Mouse (Mus musculus): ENCODE data around the gene Cfap299. TPM values are rescaled to one million over a fixed set of nuclear protein-coding genes. Genes with fewer than 3 reads are reported as not detected.

Cfap299 gene
- total and polyA plus RNA-seq, 3 experiments = not detected

GRCm38 (mm10) chr5:98552395-98552794, 223.3 kb downstream of the Cfap299 start, which contains the start of gene Gm11111:
TSS of gene Gm11111 (plus strand) at chr5:98552695.
- no peak within 1 kb of the TSS for H3K4me3 ChIP-seq (replicated peaks in 1 of 3; ENCODE audit: low read depth in 2 of 3, low read length in 2 of 3, poor library complexity in 1 of 3)
- dilution Hi-C loops (cut with MboI; ENCODE audit: extremely low pct_ligation_motif_present, extremely low pct_unique_long_range_greater_than_20kb, low sequenced_read_pairs) = no loop called here
- H3K9me3 ChIP-seq (replicated peaks; ENCODE audit: low read length) = no peaks in the 10 kb centered on the region
- no peaks in the 10 kb centered on the region for H3K36me3 ChIP-seq (replicated peaks in 1 of 2; ENCODE audit: control insufficient read depth in 1 of 2, insufficient read depth in 1 of 2, low read length in 1 of 2)
- H3K4me2 ChIP-seq (ENCODE audit: insufficient read depth, low read depth, poor library complexity, severe bottlenecking) = no peak within 1 kb of the TSS
- DNase-seq (ENCODE audit: extremely low read depth) = no peak
- no peaks in the 10 kb centered on the region for H3K79me2 ChIP-seq (replicated peaks; ENCODE audit: control insufficient read depth, extremely low read depth, insufficient read depth, poor library complexity, severe bottlenecking)
- H3K27me3 ChIP-seq (replicated peaks) = no peaks in the 10 kb centered on the region
- peaks cover 7 to 48% of the 10 kb centered on the region in 2 experiments for H3K4me1 ChIP-seq (ENCODE audit: control insufficient read depth in 1 of 2, insufficient read depth in 2 of 2)
- no peak within 1 kb of the TSS for H3K9ac ChIP-seq (ENCODE audit: insufficient read depth, low read depth)
- H3K27ac ChIP-seq (ENCODE audit: insufficient read depth, low read depth) = no peak within 1 kb of the TSS
- TF ChIP-seq KAT2A (IDR thresholded peaks at IDR 0.05; ENCODE audit: insufficient replicate concordance, low read length) (no peak), USF2 (conservative IDR thresholded peaks at IDR 0.05; ENCODE audit: low read depth, low read length) (no peak), ZKSCAN1 (IDR thresholded peaks at IDR 0.05; ENCODE audit: borderline replicate concordance, low read depth, low read length) (no peak), POLR2A (IDR thresholded peaks at IDR 0.05; ENCODE audit: low read depth, low read length) (no peak), UBTF (IDR thresholded peaks at IDR 0.05; ENCODE audit: low read depth, low read length) (no peak), GABPA (IDR thresholded peaks at IDR 0.05; ENCODE audit: insufficient replicate concordance, low read depth, low read length) (no peak), USF1 (IDR thresholded peaks at IDR 0.05; ENCODE audit: low read depth, low read length) (no peak), NRF1 (IDR thresholded peaks at IDR 0.05; ENCODE audit: low read depth, low read length) (no peak), HCFC1 (IDR thresholded peaks at IDR 0.05; ENCODE audit: low read depth, low read length) (no peak), IRF4 (IDR thresholded peaks at IDR 0.05; ENCODE audit: low read depth, low read length) (no peak), ZNF384 (IDR thresholded peaks at IDR 0.05; ENCODE audit: low read depth, low read length) (no peak), MEF2A (IDR thresholded peaks at IDR 0.05; ENCODE audit: borderline replicate concordance, low read depth, low read length) (no peak), MXI1 (IDR thresholded peaks at IDR 0.05; ENCODE audit: low read depth, low read length) (no peak), PAX5 (IDR thresholded peaks at IDR 0.05; ENCODE audit: low read length) (no peak), EP300 (IDR thresholded peaks at IDR 0.05; ENCODE audit: low read length) (no peak)
- in situ Hi-C loops (cut with MboI; ENCODE audit: low pct_ligation_motif_present, low pct_unique_long_range_greater_than_20kb, low sequenced_read_pairs) = no loop called here

GRCm38 (mm10) chr5:98552811-98553601, 223.9 kb downstream of the Cfap299 start:
- Histone ChIP-seq H3K4me3 (replicated peaks in 1 of 3; ENCODE audit: low read depth in 2 of 3, low read length in 2 of 3, poor library complexity in 1 of 3) (no peak overlapping the region), H3K36me3 (replicated peaks in 1 of 2; ENCODE audit: control insufficient read depth in 1 of 2, insufficient read depth in 1 of 2, low read length in 1 of 2) (no peaks in the 10 kb centered on the region), H3K9ac (ENCODE audit: insufficient read depth, low read depth) (no peak overlapping the region), H3K9me3 (replicated peaks; ENCODE audit: low read length) (no peaks in the 10 kb centered on the region), H3K4me2 (ENCODE audit: insufficient read depth, low read depth, poor library complexity, severe bottlenecking) (no peak overlapping the region), H3K27me3 (replicated peaks) (no peaks in the 10 kb centered on the region), H3K27ac (ENCODE audit: insufficient read depth, low read depth) (no peak overlapping the region), H3K79me2 (replicated peaks; ENCODE audit: control insufficient read depth, extremely low read depth, insufficient read depth, poor library complexity, severe bottlenecking) (no peaks in the 10 kb centered on the region), H3K4me1 (ENCODE audit: control insufficient read depth in 1 of 2, insufficient read depth in 2 of 2) (peaks cover 7 to 48% of the 10 kb centered on the region in 2 experiments)
- in situ Hi-C loops (cut with MboI; ENCODE audit: low pct_ligation_motif_present, low pct_unique_long_range_greater_than_20kb, low sequenced_read_pairs) (no loop called here), dilution Hi-C loops (cut with MboI; ENCODE audit: extremely low pct_ligation_motif_present, extremely low pct_unique_long_range_greater_than_20kb, low sequenced_read_pairs) (no loop called here)
- DNase-seq (ENCODE audit: extremely low read depth) = no peak
- TF ChIP-seq UBTF (IDR thresholded peaks at IDR 0.05; ENCODE audit: low read depth, low read length) = no peak
- TF ChIP-seq NRF1 (IDR thresholded peaks at IDR 0.05; ENCODE audit: low read depth, low read length) = no peak
- no peak for TF ChIP-seq ETS1 (conservative IDR thresholded peaks at IDR 0.05; ENCODE audit: low read depth, low read length)
- TF ChIP-seq USF1 (IDR thresholded peaks at IDR 0.05; ENCODE audit: low read depth, low read length) = no peak
